Mouse (Mus musculus) hindbrain, embryonic 13.5 days (tissue): ENCODE results near the gene Macrod2. TPM values are rescaled to one million over a fixed set of nuclear protein-coding genes. Genes with fewer than 3 reads are reported as not detected.

Experiments
- ATAC-seq: fragments of 200-750 bp; cut with Nextera tagmentation; 2 replicates; pipeline ENCODE4 v1.8.0; 2017; ENCODE audit warnings: moderate TSS enrichment; ENCODE audit not compliant: low FRiP score
- H3K27ac ChIP-seq: fragments of 300-500 bp; sonication (generic); 2 replicates; pipeline ENCODE4 v1.5.1; 2015; ENCODE audit warnings: inconsistent platforms, mild to moderate bottlenecking, moderate library complexity
- H3K27me3 ChIP-seq: fragments of 300-500 bp; sonication (generic); 2 replicates; pipeline ENCODE4 v1.6.1; 2015; ENCODE audit warnings: mild to moderate bottlenecking, inconsistent platforms
- H3K36me3 ChIP-seq: fragments of 300-500 bp; sonication (generic); 2 replicates; pipeline ENCODE4 v1.6.1; 2015; ENCODE audit warnings: mild to moderate bottlenecking, inconsistent platforms
- H3K4me1 ChIP-seq: fragments of 300-500 bp; sonication (generic); replicated peaks from 2 replicates; pipeline ENCODE4 v1.6.1; 2015; ENCODE audit warnings: inconsistent platforms
- H3K4me2 ChIP-seq: fragments of 300-500 bp; sonication (generic); 2 replicates; pipeline ENCODE4 v1.6.1; 2015; ENCODE audit warnings: inconsistent platforms, mild to moderate bottlenecking, moderate library complexity
- H3K4me3 ChIP-seq: fragments of 300-500 bp; sonication (generic); 2 replicates; pipeline ENCODE4 v1.5.1; 2015; ENCODE audit warnings: mild to moderate bottlenecking, inconsistent platforms
- H3K9ac ChIP-seq: fragments of 300-500 bp; sonication (generic); 2 replicates; pipeline ENCODE4 v1.6.1; 2015; ENCODE audit warnings: mild to moderate bottlenecking, inconsistent platforms
- H3K9me3 ChIP-seq: fragments of 300-500 bp; sonication (generic); 2 replicates; pipeline ENCODE4 v1.6.1; 2016; ENCODE audit warnings: inconsistent platforms
- WGBS: fragments of 180-500 bp; shearing (Covaris S2); methylation state at CpG from one replicate; pipeline ENCODE4 v1.1.7; 2015; 5-methylcytosine and 5-hydroxymethylcytosine counted together
- polyA plus RNA-seq: library from polyadenylated mRNA; unstranded; fragments of >200 nt; fragmentation: Nextera tagmentation; extraction: Ambion mirVana; gene quantifications from 2 replicates; pipeline ENCODE4 v1.2.1, GENCODE M21; 2015

Gene Macrod2
- polyA plus RNA-seq, 1 experiment from 2014 or later: 74.7 TPM

DNA sequence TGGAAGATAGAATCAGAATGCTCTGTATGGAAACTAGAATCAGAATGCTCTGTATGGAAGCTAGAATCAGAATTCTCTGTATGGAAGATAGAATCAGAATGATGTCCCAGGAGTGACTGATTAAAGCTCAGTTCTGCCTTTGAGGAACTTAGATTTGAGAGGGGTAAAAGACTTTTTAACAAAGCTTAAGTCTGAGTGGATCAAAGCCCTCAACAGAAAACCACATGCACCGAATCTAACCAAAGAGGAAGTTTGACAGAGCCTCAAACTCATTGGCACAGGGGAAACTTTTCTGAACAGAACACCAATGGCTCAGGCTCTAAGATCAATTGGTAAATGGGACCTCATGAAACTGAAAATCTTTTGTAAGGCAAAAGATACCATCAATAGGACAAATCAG lies 885.7 kb downstream of the Macrod2 start:
- H3K27ac ChIP-seq: no peak overlapping the region
- H3K4me3 ChIP-seq: no peak overlapping the region
- no peak for ATAC-seq
- H3K36me3 ChIP-seq: no peaks in the 10 kb centered on the region
- no peaks in the 10 kb centered on the region for H3K9me3 ChIP-seq
- no peak overlapping the region for H3K9ac ChIP-seq
- no peaks in the 10 kb centered on the region for H3K4me1 ChIP-seq
- H3K27me3 ChIP-seq: no peaks in the 10 kb centered on the region
- H3K4me2 ChIP-seq: no peak overlapping the region
- 86% methylated on average over 1 of the region's 1 CpGs for WGBS

DNA sequence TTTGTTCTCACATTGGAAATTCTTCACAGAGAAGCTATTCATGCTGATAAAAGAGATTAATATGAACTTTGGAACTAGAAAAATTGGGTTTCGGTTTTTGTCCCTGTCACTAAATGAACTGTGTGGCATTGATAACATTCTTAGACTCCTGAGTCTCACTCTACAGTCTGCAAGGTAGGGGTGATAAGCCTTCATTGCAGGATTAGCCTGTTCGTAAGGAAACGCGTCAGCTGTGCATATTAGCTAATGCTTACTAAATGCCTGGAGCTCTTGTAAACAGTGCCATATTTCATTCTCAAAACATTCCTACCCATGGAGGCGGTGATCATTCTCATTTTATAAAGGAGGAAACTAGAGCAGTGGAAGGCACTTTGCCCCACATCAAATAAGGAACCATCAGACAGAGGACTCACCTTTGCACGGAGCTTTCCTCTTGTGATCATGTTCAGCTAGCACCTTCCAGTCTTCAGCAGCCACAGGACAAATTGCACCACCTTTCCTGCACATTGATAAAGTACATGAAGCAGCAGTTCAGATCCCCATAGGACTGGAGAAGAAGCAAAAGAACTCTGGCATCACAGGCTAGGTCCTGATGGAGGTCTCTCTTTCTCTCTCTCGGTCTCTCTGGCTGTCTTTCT lies 891.1 kb downstream of the Macrod2 start:
- Histone ChIP-seq H3K27ac (no peak overlapping the region), H3K27me3 (no peaks in the 10 kb centered on the region), H3K9ac (no peak overlapping the region), H3K4me1 (no peaks in the 10 kb centered on the region), H3K9me3 (no peaks in the 10 kb centered on the region), H3K36me3 (no peaks in the 10 kb centered on the region), H3K4me3 (no peak overlapping the region), H3K4me2 (no peak overlapping the region)
- 87% methylated on average over 7 of the region's 7 CpGs for WGBS
- ATAC-seq: no peak

DNA sequence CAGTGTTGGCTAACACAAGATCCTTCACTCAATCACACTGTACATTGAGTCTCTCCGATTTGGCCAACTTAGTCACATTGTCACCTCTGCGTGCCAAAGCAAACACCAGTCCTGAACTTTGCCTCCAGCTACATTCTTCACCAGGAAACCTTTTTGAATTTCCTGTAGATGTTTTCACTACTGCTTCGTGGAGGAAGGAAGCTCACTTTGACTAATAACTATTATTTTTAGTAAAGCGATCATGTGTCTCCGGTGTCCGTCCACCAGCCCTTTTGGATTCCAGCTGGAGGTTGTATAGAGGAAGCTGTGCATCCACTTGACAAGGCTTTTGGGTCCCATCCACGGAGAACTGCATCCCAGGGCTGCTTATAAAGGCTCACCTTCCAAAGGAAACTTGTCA lies 893.4 kb downstream of the Macrod2 start:
- H3K9me3 ChIP-seq: no peaks in the 10 kb centered on the region
- no peak overlapping the region for H3K9ac ChIP-seq
- no peak overlapping the region for H3K4me3 ChIP-seq
- 65% methylated on average over 7 of the region's 7 CpGs for WGBS
- H3K27ac ChIP-seq: no peak overlapping the region
- H3K36me3 ChIP-seq: no peaks in the 10 kb centered on the region
- no peaks in the 10 kb centered on the region for H3K4me1 ChIP-seq
- no peak overlapping the region for H3K4me2 ChIP-seq
- H3K27me3 ChIP-seq: no peaks in the 10 kb centered on the region
- ATAC-seq: no peak

DNA sequence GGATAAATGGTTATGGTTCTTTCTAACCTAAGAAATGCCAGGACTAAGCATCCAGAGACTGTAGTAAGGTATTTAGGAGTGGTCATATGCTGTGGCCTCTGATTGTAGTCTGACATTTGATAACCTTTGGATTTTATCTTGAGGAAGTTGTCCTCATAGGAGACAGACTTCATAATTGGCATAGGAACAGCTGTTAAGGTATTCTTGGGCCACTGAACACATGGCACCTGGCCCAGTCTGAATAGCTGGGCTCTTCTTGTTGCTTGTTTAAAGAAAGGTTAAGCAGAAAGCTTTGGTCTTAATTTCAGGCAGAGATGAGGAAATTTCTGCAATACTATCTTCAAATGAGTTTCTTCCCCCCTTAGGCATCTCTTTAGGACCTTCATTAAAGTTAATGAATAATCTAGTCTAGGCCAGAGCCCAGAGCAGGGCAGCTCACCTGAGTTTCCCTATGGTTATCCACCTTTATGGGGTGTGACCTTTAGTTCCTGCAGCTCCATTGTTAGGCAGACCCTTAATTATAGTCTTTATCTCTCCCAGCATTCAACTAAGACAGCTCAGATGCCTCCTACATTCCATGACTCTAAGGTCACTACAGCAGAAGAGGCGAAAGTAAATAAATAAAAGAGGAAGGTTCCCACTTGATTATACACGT lies 894.1 kb downstream of the Macrod2 start:
- no peak overlapping the region for H3K27ac ChIP-seq
- ATAC-seq: no peak
- H3K36me3 ChIP-seq: no peaks in the 10 kb centered on the region
- 58% methylated on average over 2 of the region's 2 CpGs for WGBS
- H3K4me3 ChIP-seq: no peak overlapping the region
- no peak overlapping the region for H3K4me2 ChIP-seq
- no peaks in the 10 kb centered on the region for H3K9me3 ChIP-seq
- H3K27me3 ChIP-seq: no peaks in the 10 kb centered on the region
- H3K9ac ChIP-seq: no peak overlapping the region
- no peaks in the 10 kb centered on the region for H3K4me1 ChIP-seq

DNA sequence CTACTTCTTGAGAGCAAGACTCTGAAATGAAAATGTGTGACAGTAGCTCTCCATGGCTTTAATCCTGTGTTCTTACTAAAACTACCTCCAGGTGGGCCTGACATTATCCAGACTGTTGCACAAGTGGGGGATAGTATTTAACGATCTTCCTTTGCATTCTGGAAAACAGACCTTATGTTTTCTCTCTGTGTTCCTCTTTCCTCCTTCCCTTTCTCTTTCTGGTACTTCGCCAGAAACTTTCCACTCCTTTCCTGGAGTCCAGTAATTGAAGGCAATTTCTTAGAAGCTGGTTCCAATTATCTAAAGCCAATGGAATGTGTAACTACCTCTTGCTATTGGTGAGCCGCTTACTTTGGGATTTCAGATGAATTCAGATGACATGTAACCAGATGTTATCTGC lies 897.7 kb downstream of the Macrod2 start:
- no peak for ATAC-seq
- Histone ChIP-seq H3K4me3 (no peak overlapping the region), H3K9me3 (no peaks in the 10 kb centered on the region), H3K9ac (no peak overlapping the region), H3K27ac (no peak overlapping the region), H3K27me3 (no peaks in the 10 kb centered on the region), H3K4me1 (no peaks in the 10 kb centered on the region), H3K36me3 (no peaks in the 10 kb centered on the region), H3K4me2 (no peak overlapping the region)
- 69% methylated on average over 3 of the region's 3 CpGs for WGBS

DNA sequence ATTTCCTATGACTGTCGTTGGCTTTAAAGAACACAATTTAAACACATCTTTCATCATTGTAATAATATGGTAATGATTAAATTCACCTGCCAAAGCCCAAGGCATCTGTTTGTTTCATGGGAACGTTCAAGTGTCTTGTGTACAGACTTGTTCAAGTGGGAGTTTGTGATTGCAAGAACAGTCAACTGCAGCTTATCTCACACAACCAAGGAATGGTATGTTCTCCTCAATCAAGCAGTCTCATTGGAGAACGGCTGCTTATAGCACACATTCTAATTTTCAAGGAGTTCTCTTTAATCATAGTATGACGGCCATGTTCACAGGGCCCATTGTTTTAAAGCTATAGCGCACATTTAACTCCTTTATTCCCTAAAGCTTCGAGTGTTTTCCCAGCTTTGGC lies 904.1 kb downstream of the Macrod2 start:
- Histone ChIP-seq H3K4me2 (no peak overlapping the region), H3K36me3 (no peaks in the 10 kb centered on the region), H3K4me1 (no peaks in the 10 kb centered on the region), H3K27me3 (no peaks in the 10 kb centered on the region), H3K27ac (no peak overlapping the region), H3K9ac (no peak overlapping the region), H3K9me3 (no peaks in the 10 kb centered on the region), H3K4me3 (no peak overlapping the region)
- ATAC-seq: no peak
- WGBS: 74% methylated on average over 6 of the region's 6 CpGs

DNA sequence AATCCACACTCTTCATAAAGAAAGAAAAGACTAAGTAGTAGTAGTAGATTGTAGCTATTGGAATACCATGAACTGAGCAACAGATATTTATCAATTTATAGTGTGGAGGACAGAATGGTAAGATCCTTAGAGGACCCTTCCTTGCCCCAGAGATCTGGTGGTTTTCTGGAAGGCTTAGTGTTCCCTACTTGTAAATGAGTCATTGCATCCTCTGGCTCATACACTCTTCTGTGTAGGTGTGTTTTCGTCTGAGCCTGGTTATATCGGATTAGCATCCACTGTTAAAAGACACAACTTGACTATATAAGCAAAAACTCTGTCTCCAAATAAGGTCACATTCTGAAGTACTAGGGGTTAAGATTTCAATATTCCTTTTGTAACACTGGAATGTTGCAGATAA lies 905.9 kb downstream of the Macrod2 start:
- Histone ChIP-seq H3K27ac (no peak overlapping the region), H3K27me3 (no peaks in the 10 kb centered on the region), H3K4me2 (no peak overlapping the region), H3K4me3 (no peak overlapping the region), H3K36me3 (no peaks in the 10 kb centered on the region), H3K9ac (no peak overlapping the region), H3K9me3 (no peaks in the 10 kb centered on the region), H3K4me1 (no peaks in the 10 kb centered on the region)
- ATAC-seq: no peak
- 95% methylated on average over 2 of the region's 2 CpGs for WGBS

DNA sequence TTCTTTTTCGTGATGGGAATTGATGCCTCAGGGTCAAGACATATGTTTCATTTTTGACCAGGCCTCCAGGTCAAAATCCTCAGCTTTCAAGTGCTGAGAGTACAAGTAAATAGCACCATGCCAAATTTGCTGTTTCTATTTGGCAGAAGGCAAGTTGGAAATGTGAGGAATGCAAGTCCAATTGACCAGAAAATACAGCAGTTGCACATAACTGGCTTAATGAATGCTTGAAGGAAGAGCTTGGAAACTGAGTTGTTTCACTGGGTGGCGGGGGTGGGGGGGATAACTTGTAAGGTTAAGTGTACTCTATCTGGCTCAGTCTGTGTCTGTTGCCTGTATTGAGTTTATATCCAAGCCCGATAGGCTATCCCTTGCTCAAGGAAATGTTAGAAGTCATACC lies 913.3 kb downstream of the Macrod2 start:
- no peak overlapping the region for H3K4me2 ChIP-seq
- no peaks in the 10 kb centered on the region for H3K36me3 ChIP-seq
- H3K4me3 ChIP-seq: no peak overlapping the region
- ATAC-seq: no peak
- no peak overlapping the region for H3K27ac ChIP-seq
- H3K9ac ChIP-seq: no peak overlapping the region
- 90% methylated on average over 3 of the region's 3 CpGs for WGBS
- peaks cover 9% of the 10 kb centered on the region for H3K4me1 ChIP-seq
- H3K27me3 ChIP-seq: no peaks in the 10 kb centered on the region
- no peaks in the 10 kb centered on the region for H3K9me3 ChIP-seq

DNA sequence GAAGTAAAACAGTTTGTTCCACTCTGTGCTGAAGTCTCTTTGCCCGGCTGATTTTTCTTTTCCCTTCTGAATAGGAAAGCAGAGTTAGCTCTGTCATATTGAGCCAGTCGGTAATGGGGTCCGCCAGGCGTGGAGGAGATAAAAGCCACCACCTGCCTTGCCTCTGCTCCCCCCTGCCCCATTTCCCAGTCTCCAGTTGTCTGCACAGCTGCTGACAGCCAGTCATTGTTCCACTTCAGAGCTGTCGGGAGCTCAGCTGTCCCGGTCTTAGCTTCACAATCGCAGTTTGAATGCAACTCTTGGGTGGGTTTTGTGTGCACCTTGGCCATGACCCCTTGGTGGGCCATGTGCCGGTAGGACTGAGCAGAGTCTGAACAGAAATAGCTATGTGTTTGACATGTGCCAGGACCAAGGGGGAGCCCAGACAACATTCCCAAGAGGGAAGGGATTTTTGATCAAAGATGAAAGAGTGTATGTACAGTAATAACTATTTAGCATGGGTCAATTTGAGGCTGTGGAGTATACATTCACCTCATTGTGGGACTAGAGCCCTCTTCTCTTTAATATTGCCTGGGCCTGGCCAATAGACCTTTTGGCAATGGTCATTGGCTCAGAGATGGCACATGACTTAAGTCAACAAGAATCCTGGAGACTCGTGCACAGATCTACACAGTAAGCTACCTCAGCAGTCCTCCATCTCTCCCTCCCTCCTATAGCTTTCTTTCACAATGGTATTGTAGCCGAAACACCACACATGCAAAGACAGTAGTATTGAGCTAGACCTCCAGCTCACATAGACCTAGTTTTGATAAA lies 917.2 kb downstream of the Macrod2 start:
- Histone ChIP-seq H3K27ac (peak overlapping the region; percentile 36; the same call in 1 of the 2 replicates), H3K9ac (no peak overlapping the region), H3K4me2 (no peak overlapping the region), H3K4me1 (peaks cover 9% of the 10 kb centered on the region), H3K27me3 (no peaks in the 10 kb centered on the region), H3K9me3 (no peaks in the 10 kb centered on the region), H3K4me3 (no peak overlapping the region), H3K36me3 (no peaks in the 10 kb centered on the region)
- WGBS: 23% methylated on average over 10 of the region's 10 CpGs
- peak; percentile 81 for ATAC-seq

DNA sequence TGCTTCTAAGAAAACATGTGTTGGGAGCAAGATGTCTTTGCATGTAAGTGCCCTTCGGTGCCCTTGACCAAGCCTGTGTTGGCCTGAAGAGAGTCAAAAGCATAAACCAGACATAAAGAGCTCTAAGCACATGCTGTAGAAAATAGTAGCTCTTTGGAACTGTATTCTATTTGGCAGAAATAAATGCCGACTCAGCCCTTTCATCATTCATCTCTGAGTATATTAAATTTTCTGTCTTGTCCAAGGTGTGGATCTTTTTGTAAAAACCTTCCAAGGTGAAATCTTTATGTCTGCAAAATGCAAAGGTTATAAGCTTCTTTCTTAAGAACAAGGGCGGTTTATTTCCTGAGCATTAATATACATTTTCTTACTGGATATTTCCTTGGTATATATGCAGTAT lies 920.2 kb downstream of the Macrod2 start:
- no peaks in the 10 kb centered on the region for H3K9me3 ChIP-seq
- no peak overlapping the region for H3K9ac ChIP-seq
- 90% methylated on average over 3 of the region's 3 CpGs for WGBS
- no peaks in the 10 kb centered on the region for H3K27me3 ChIP-seq
- H3K36me3 ChIP-seq: no peaks in the 10 kb centered on the region
- no peak overlapping the region for H3K27ac ChIP-seq
- H3K4me2 ChIP-seq: no peak overlapping the region
- H3K4me1 ChIP-seq: peaks cover 9% of the 10 kb centered on the region
- H3K4me3 ChIP-seq: no peak overlapping the region
- no peak for ATAC-seq

DNA sequence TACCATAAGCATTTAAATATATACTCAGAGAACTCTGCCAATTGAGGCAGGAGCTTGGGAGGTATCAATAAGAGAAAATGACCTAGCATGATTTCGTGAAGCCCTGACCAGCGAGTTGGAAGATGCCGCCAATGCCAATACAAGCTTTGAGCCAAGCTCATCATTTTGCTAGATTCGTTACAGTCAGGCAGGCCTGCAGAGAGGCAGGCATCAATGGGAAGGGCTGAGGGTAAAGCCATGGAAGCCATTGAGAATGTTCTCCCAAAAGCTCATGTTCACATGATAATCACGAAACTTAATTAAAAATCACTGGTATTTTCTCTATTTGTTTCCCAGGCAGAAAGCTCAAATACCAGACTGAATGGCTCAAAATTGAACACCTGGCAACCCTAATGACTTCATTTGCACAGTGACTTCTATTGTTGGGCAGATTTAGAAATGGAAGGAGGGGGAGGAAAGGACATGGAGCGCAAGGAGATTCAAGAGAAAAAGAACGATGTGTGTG lies 928.9 kb downstream of the Macrod2 start:
- no peak for ATAC-seq
- no peak overlapping the region for H3K4me3 ChIP-seq
- no peaks in the 10 kb centered on the region for H3K4me1 ChIP-seq
- no peaks in the 10 kb centered on the region for H3K36me3 ChIP-seq
- H3K9me3 ChIP-seq: no peaks in the 10 kb centered on the region
- no peak overlapping the region for H3K4me2 ChIP-seq
- H3K27me3 ChIP-seq: no peaks in the 10 kb centered on the region
- 71% methylated on average over 7 of the region's 7 CpGs for whole genome bisulfite sequencing
- no peak overlapping the region for H3K27ac ChIP-seq
- H3K9ac ChIP-seq: no peak overlapping the region

DNA sequence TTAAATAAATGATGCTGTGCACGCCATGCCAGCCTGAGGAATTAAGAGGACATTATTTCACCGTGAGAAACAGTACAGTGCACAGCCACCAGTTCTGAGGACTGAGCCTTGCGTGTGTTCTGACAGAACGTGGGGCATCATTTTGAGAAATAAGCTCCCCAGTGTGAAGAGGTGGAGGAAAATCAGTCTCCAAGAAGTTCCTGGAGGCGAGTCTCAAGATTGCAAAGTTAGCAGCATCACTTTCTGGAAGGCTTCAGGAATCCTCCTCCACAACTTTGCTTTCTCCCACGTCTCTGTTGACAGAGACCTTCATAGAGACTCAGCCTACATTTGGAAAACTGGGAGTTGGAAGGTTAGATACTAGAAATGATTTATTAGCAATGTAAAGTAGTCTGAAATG lies 932.2 kb downstream of the Macrod2 start:
- H3K4me3 ChIP-seq: no peak overlapping the region
- no peaks in the 10 kb centered on the region for H3K4me1 ChIP-seq
- no peak overlapping the region for H3K4me2 ChIP-seq
- H3K9me3 ChIP-seq: no peaks in the 10 kb centered on the region
- H3K9ac ChIP-seq: no peak overlapping the region
- H3K27ac ChIP-seq: no peak overlapping the region
- 64% methylated on average over 6 of the region's 6 CpGs for WGBS
- no peaks in the 10 kb centered on the region for H3K36me3 ChIP-seq
- no peaks in the 10 kb centered on the region for H3K27me3 ChIP-seq
- no peak for ATAC-seq
